Mouse (Mus musculus): ENCODE measurements around the gene Gypa.
A peak's percentile ranks its signal among the peaks of the same experiment; 100 is the strongest.

DNA sequence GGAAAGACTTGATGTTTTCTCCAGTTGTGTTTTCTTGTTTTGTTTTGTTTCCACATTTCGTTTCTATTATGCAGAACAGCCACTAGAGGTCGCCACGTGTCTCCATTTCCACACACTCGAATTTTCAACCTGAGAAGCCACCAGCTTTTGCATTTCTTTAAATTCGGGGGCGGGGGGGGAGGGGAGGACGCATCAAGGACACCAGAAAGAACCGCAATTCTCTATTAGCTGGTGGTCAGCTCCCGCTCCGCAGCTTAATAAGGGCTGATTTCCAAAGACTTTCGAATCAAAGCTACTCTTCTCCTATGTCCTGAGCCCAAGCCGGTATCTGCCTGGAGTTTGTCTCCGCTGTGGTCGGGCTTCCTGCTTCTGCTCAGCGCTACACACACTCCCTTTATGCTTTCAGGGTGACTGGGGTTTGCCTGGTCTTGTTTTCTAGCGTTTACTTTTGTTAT lies 567 bp upstream of the Gypa start:
- TF ChIP-seq POLR2A (IDR thresholded peaks at IDR 0.05; ENCODE audit: insufficient read depth, low read depth, low read length) = no peak
- TF ChIP-seq CTCF (IDR thresholded peaks at IDR 0.05) = peak; percentile 77

Data from heart, adult 2 months (tissue).